Mouse (Mus musculus): ENCODE measurements around the gene Jmy. TPM values are rescaled to one million over a fixed set of nuclear protein-coding genes. Genes with fewer than 3 reads are reported as not detected.
A peak's percentile ranks its signal among the peaks of the same experiment; 100 is the strongest.

Jmy gene
- polyA plus RNA-seq, 1 experiment: 17.0 TPM

- no peaks in the 10 kb centered on the region for H3K4me1 ChIP-seq (ENCODE audit: control insufficient read depth, insufficient read depth, low read length)
- H3K4me3 ChIP-seq (ENCODE audit: insufficient read depth, low read length): no peak overlapping the region
- H3K27ac ChIP-seq (ENCODE audit: insufficient read depth, low read length): no peak overlapping the region
- TF ChIP-seq CTCF (IDR thresholded peaks at IDR 0.05; ENCODE audit: borderline replicate concordance, insufficient read depth, low read length): no peak
- TF ChIP-seq POLR2A (IDR thresholded peaks at IDR 0.05; ENCODE audit: low read depth, low read length): no peak
Measured at GRCm38 (mm10) chr13:93459566-93459965, 40.0 kb downstream of the Jmy start.

- H3K27ac ChIP-seq (ENCODE audit: insufficient read depth, low read length): no peak overlapping the region
- H3K4me1 ChIP-seq (ENCODE audit: control insufficient read depth, insufficient read depth, low read length): no peaks in the 10 kb centered on the region
- H3K4me3 ChIP-seq (ENCODE audit: insufficient read depth, low read length): no peak overlapping the region
- TF ChIP-seq POLR2A (IDR thresholded peaks at IDR 0.05; ENCODE audit: low read depth, low read length) (no peak), CTCF (IDR thresholded peaks at IDR 0.05; ENCODE audit: borderline replicate concordance, insufficient read depth, low read length) (no peak)
Measured at GRCm38 (mm10) chr13:93458616-93459015, 41.0 kb downstream of the Jmy start.

- H3K27ac ChIP-seq (ENCODE audit: insufficient read depth, low read length): no peak overlapping the region
- TF ChIP-seq CTCF (IDR thresholded peaks at IDR 0.05; ENCODE audit: borderline replicate concordance, insufficient read depth, low read length): no peak
- no peak for TF ChIP-seq POLR2A (IDR thresholded peaks at IDR 0.05; ENCODE audit: low read depth, low read length)
- no peak overlapping the region for H3K4me3 ChIP-seq (ENCODE audit: insufficient read depth, low read length)
- no peaks in the 10 kb centered on the region for H3K4me1 ChIP-seq (ENCODE audit: control insufficient read depth, insufficient read depth, low read length)
Measured at GRCm38 (mm10) chr13:93453275-93453674, 46.3 kb downstream of the Jmy start.

GRCm38 (mm10) chr13:93440167-93440566 lies 59.4 kb downstream of the Jmy start:
- H3K4me1 ChIP-seq (ENCODE audit: control insufficient read depth, insufficient read depth, low read length): no peaks in the 10 kb centered on the region
- H3K27ac ChIP-seq (ENCODE audit: insufficient read depth, low read length): no peak overlapping the region
- no peak overlapping the region for H3K4me3 ChIP-seq (ENCODE audit: insufficient read depth, low read length)
- no peak for TF ChIP-seq CTCF (IDR thresholded peaks at IDR 0.05; ENCODE audit: borderline replicate concordance, insufficient read depth, low read length)
- no peak for TF ChIP-seq POLR2A (IDR thresholded peaks at IDR 0.05; ENCODE audit: low read depth, low read length)

- no peak overlapping the region for H3K27ac ChIP-seq (ENCODE audit: insufficient read depth, low read length)
- H3K4me3 ChIP-seq (ENCODE audit: insufficient read depth, low read length): no peak overlapping the region
- H3K4me1 ChIP-seq (ENCODE audit: control insufficient read depth, insufficient read depth, low read length): no peaks in the 10 kb centered on the region
- TF ChIP-seq CTCF (IDR thresholded peaks at IDR 0.05; ENCODE audit: borderline replicate concordance, insufficient read depth, low read length) (no peak), POLR2A (IDR thresholded peaks at IDR 0.05; ENCODE audit: low read depth, low read length) (no peak)
Measured at GRCm38 (mm10) chr13:93429205-93429604, 70.4 kb downstream of the Jmy start.

GRCm38 (mm10) chr13:93427920-93428876 lies 71.4 kb downstream of the Jmy start:
- H3K27ac ChIP-seq (ENCODE audit: insufficient read depth, low read length): no peak overlapping the region
- no peak overlapping the region for H3K4me3 ChIP-seq (ENCODE audit: insufficient read depth, low read length)
- TF ChIP-seq CTCF (IDR thresholded peaks at IDR 0.05; ENCODE audit: borderline replicate concordance, insufficient read depth, low read length) (no peak), POLR2A (IDR thresholded peaks at IDR 0.05; ENCODE audit: low read depth, low read length) (no peak)
- H3K4me1 ChIP-seq (ENCODE audit: control insufficient read depth, insufficient read depth, low read length): peaks cover 3% of the 10 kb centered on the region

GRCm38 (mm10) chr13:93423224-93423623 lies 76.4 kb downstream of the Jmy start:
- TF ChIP-seq CTCF (IDR thresholded peaks at IDR 0.05; ENCODE audit: borderline replicate concordance, insufficient read depth, low read length) (no peak), POLR2A (IDR thresholded peaks at IDR 0.05; ENCODE audit: low read depth, low read length) (no peak)
- Histone ChIP-seq H3K4me3 (ENCODE audit: insufficient read depth, low read length) (no peak overlapping the region), H3K27ac (ENCODE audit: insufficient read depth, low read length) (peak overlapping the region; percentile 99), H3K4me1 (ENCODE audit: control insufficient read depth, insufficient read depth, low read length) (peaks cover 7% of the 10 kb centered on the region)

- Histone ChIP-seq H3K27ac (ENCODE audit: insufficient read depth, low read length) (no peak overlapping the region), H3K4me1 (ENCODE audit: control insufficient read depth, insufficient read depth, low read length) (peaks cover 8% of the 10 kb centered on the region), H3K4me3 (ENCODE audit: insufficient read depth, low read length) (no peak overlapping the region)
- TF ChIP-seq POLR2A (IDR thresholded peaks at IDR 0.05; ENCODE audit: low read depth, low read length) (no peak), CTCF (IDR thresholded peaks at IDR 0.05; ENCODE audit: borderline replicate concordance, insufficient read depth, low read length) (no peak)
Measured at GRCm38 (mm10) chr13:93419779-93420178, 79.8 kb downstream of the Jmy start.

- TF ChIP-seq CTCF (IDR thresholded peaks at IDR 0.05; ENCODE audit: borderline replicate concordance, insufficient read depth, low read length) (no peak), POLR2A (IDR thresholded peaks at IDR 0.05; ENCODE audit: low read depth, low read length) (no peak)
- Histone ChIP-seq H3K4me1 (ENCODE audit: control insufficient read depth, insufficient read depth, low read length) (peaks cover 6% of the 10 kb centered on the region), H3K27ac (ENCODE audit: insufficient read depth, low read length) (peak overlapping the region; percentile 55; the same call in 1 of the 2 replicates), H3K4me3 (ENCODE audit: insufficient read depth, low read length) (no peak overlapping the region)
Measured at GRCm38 (mm10) chr13:93418292-93418691, 81.3 kb downstream of the Jmy start.

GRCm38 (mm10) chr13:93415055-93415454 lies 84.6 kb downstream of the Jmy start:
- Histone ChIP-seq H3K4me3 (ENCODE audit: insufficient read depth, low read length) (no peak overlapping the region), H3K4me1 (ENCODE audit: control insufficient read depth, insufficient read depth, low read length) (peaks cover 4% of the 10 kb centered on the region), H3K27ac (ENCODE audit: insufficient read depth, low read length) (no peak overlapping the region)
- TF ChIP-seq CTCF (IDR thresholded peaks at IDR 0.05; ENCODE audit: borderline replicate concordance, insufficient read depth, low read length) (no peak), POLR2A (IDR thresholded peaks at IDR 0.05; ENCODE audit: low read depth, low read length) (no peak)

Data from embryonic fibroblast, embryonic 13.5 days (primary cell).